Mouse (Mus musculus): ENCODE results near the gene Fam189a1.

Gene Fam189a1

GRCm38 (mm10) chr7:65046690-65047089 is 109.7 kb downstream of the Fam189a1 start:
- no peak for DNase-seq (ENCODE audit: low read depth, low spot score)

DNA sequence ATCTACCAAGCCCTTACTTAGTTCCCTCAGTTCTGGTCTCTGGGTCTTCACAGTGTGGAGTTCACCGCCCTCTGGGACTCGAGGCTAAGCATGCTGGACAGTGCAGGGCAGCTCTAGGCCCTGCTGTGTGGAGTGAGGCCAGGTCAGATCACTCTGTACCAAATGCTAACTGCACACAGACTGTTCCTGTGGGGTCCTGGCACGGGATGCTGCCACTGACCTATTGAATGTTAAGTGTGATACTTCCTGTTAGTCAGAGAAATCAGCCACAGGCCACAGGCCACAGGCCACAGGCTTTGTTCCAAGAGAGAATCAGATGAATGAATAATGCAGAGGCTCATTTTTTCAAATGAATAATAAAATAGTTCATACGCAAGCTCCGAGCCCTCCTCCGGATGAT is 112.1 kb downstream of the Fam189a1 start:
- no peak for DNase-seq (ENCODE audit: low read depth, low spot score)

GRCm38 (mm10) chr7:65041106-65041505 is 115.3 kb downstream of the Fam189a1 start:
- no peak for DNase-seq (ENCODE audit: low read depth, low spot score)

DNA sequence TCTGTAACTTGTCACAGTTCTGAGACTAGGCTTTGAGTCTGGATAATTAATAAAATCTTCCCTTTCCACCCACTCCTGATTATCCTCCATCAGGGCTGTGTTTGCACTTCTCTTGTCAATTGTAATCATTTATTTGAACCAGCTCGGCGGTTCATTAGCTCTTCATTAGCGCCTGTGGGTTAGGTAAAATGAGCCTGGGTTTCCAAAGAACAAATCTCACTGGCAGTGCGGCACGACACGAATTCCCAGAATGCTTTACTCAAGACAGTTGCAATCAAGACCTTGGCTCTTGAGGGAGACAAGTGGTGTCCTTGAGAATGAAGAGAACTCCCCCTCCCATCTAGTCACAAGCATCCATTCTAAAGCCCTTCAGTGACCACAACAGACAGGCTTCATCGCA is 124.6 kb downstream of the Fam189a1 start:
- no peak for DNase-seq (ENCODE audit: low read depth, low spot score)

GRCm38 (mm10) chr7:65031195-65031594 is 125.2 kb downstream of the Fam189a1 start:
- no peak for DNase-seq (ENCODE audit: low read depth, low spot score)

DNA sequence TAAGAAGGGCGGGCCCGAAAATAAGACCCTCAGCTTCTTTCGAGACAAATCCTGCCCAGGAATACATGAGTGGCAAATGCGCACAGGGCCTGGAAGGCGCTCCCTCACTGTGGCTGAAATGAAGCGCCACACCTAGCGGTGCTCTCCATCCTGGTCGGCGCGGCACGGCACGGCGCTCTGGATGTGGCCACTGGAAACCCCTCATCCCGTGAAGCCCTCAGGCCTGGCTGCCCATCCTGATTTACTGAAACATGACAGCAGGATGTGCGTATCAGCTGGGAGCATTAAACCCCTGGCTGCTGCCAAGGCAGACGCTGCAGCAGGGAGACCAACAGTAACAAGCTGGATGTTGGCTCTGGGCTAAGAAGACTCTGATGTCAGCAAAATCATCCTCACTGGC is 126.4 kb downstream of the Fam189a1 start:
- no peak for DNase-seq (ENCODE audit: low read depth, low spot score)

- no peak for DNase-seq (ENCODE audit: low read depth, low spot score)
These were observed 135.1 kb downstream of the Fam189a1 start for GRCm38 (mm10) chr7:65021298-65021697.

DNA sequence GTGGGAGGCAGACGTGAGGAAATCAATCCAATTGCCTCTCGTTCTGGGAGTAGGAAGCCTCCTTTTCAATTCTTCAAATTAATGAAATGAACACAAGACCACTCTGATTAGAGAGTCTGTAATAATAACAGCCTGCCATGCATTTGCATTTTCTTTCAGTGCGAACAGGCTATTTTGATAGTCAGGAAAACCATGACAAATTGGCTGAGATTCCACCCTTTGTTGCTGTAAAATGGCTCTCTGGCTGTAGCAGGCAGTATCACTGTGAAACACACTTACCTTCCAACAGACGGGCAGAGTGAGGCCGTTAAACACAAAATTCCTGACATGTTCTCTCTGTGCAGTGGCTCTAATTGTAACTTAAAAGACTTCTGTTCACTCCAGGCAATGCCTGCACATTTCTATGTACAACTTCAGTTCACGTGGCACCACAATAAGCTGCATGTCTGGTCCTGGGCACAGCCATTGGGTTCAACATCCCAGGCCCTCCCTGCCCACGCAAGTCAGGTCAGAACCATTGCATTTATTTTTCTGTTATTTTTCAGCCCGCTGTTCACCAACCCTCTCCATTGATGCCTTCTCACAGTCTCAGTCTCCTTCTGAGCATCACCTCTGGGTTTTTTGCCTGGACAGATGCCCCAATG is 138.2 kb downstream of the Fam189a1 start:
- DNase-seq (ENCODE audit: low read depth, low spot score) = peak; percentile 33

GRCm38 (mm10) chr7:65017348-65017747 is 139.0 kb downstream of the Fam189a1 start:
- no peak for DNase-seq (ENCODE audit: low read depth, low spot score)

DNA sequence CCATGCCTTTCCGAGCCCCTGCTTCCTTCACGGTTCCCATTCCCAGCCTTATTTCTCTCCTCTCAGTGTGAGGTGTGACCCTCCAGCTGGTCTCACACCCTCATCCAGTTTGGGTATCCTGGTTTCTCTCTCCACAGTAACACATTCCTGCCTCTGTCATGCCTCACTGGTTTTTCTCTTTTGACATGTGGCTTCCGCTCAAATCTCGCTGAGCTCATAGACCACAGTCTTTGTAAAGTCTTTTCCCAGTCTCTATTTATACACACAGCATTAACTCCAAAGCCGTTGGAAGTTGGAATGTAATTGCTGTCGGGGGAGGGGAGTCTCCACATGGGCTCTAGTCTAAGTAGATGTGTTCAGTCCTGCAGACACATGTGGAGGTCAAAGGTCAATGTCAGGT is 145.2 kb downstream of the Fam189a1 start:
- DNase-seq (ENCODE audit: low read depth, low spot score) = peak; percentile 71

DNA sequence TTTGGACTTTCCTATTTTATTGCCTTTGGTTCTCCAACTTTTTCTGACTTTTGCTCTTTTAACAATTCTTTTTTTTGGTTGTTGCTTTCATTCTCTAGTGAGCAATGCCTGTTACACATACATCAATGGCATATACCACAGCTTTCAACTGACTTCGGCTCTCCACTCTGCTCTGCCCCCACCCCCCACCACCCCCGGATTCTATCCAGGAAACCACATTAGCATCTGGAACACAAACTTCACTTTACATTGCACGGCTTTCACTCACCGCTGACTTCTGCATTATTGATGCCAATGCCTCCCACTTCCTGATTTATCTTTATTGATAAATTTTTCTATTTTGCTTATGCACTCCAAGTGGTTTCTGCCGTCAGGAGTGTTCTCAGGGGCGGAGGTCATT is 146.1 kb downstream of the Fam189a1 start:
- no peak for DNase-seq (ENCODE audit: low read depth, low spot score)

DNA sequence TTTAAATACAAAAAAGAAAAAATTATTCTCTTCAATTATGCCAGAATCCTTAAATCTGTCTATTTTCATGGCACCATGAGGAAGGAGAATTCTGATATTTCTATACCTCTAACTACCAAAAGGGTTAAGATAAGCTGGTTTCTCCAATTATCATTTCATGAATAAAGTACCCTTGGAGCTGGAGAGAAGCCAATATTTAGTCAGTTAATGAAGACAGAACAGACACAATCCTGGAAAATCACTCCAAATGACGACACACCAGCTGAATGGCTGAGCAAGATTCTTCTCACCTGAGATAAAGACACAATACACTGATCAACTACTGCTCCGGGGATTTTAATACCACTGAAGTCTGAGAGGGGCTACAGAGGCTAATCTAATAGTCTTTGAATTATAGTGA is 150.6 kb downstream of the Fam189a1 start:
- no peak for DNase-seq (ENCODE audit: low read depth, low spot score)

DNA sequence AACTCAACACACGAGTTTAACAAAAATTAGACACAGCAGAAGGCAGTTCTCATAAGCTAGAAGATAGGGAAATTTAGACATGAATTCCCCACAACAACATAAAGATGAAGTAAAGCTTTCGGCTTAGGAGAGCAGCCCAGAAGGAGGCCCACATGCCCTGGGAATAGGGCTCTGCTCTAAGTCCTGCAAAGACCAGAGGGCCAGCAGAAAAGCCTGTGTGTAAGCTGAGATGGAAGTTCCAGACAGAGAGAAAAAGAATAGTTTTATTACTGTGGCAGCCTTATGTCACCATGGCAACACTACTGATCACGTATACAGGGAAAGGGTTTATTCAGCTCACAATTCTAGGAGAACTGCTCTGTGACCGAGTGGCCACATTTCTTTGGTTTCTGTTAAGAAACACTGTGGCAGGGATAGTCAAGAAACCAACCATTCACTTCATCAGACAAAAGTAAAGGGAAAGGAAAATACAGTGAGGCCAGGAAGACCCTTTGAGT is 156.6 kb downstream of the Fam189a1 start:
- no peak for DNase-seq (ENCODE audit: low read depth, low spot score)

- no peak for DNase-seq (ENCODE audit: low read depth, low spot score)
These were observed 158.6 kb downstream of the Fam189a1 start for GRCm38 (mm10) chr7:64997743-64998142.

DNA sequence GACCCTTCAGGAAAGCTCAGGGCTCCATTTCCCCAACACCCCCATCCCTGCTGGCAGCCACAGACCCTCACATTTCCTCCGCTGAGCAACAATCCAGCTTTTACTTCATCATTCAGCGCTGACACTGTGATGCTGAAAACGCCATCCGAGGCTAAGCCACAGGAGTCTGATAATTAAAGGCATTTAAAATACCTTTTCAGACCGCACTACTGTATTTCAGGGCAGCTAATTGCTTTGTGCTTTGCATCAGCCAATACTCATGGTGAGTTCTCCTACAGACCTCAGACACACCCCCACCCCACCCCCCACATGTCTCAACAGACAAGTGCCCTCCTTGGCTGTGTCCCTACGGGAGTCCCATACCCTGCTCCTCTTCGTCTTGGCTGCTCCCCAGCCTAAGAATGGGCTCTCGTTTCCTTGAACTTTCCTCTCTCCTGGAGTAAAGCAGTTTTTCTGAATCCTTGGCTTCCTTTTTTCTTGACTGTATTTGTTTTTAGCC is 160.4 kb downstream of the Fam189a1 start:
- no peak for DNase-seq (ENCODE audit: low read depth, low spot score)

GRCm38 (mm10) chr7:64989406-64989805 is 167.0 kb downstream of the Fam189a1 start:
- no peak for DNase-seq (ENCODE audit: low read depth, low spot score)

DNA sequence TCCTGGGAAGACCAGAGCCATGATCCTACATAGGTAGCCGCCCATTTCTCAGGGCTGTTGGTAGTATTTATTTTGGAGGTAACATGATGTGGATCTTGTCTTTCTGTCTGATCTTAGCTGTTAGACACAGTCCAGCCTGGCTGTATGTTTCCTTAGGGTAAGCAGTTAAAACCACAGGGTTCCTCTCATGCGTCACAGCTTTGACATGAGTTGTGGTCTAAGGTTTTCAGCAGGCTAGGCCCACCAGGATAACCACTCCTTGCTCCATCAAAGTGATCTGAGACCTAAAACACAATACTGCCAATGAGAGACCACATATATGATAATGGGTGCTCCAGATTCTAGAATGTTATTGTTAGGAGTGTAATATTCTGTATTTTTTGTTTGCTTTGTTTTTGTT is 168.4 kb downstream of the Fam189a1 start:
- no peak for DNase-seq (ENCODE audit: low read depth, low spot score)

- no peak for DNase-seq (ENCODE audit: low read depth, low spot score)
These were observed 171.8 kb downstream of the Fam189a1 start for GRCm38 (mm10) chr7:64984468-64985120.

DNA sequence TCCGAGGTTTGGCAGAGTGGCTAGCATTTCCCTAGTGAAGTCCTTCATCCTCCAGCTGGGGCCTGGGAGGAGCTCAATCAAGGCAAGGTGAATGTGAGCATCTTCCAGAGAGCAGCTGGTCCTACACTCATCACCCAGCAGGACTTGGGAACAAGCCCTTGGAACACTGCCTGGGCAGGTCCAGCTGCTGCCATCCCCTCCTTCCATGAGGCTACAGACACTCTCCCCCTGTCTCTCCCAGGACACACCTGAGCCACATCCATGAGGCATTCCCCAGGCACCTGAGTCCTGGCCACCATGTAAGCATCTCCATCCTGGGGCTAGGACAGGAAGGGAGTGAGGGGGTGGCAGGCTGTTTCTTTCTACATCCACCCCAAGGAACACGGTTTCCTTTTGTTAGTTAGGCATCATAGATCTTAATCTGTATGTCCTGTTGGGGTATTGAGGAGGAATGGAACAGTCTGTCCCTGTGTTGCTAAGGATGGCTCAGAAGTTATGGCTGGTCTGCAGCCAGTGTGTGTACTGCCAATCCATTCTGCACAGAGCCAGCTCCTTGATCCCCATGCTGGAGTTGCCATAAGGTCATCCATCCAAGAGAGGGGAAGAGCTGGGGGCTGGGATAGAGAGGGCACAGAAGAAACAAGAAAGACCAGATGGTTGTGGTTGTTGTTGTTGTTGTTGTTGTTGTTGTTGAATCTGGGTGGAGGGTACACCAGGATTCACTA is 174.7 kb downstream of the Fam189a1 start:
- no peak for DNase-seq (ENCODE audit: low read depth, low spot score)

DNA sequence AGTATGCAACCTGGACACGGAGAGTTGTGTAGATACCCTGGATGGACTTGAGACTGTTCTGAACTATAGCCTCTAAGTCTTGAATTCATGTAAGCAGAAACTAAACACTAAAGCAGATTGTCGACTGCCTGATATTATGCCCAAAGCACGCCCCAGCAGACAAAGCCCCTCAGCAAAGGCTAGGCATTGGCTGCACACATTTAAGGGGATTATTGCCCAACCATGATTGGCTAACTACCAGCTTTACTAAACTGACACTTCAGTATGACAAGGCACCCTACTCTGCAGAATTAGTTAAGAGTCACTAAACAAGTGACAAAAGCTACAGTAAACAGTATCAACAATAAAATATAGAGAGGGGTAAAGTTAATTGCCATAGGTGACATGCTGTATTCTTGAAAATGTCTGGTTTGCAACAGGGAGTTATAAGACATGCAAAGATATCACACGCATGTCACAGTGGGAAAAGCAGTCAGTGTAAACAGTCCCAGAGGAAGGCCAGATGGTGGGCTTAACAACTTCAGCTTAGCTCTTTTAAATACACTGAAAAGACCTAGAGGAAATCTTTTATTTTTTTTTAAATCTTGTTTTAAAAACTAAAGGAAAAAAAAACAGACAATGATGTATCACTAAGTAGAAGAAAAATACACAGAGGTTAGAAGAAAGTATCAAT is 182.6 kb downstream of the Fam189a1 start:
- no peak for DNase-seq (ENCODE audit: low read depth, low spot score)

DNA sequence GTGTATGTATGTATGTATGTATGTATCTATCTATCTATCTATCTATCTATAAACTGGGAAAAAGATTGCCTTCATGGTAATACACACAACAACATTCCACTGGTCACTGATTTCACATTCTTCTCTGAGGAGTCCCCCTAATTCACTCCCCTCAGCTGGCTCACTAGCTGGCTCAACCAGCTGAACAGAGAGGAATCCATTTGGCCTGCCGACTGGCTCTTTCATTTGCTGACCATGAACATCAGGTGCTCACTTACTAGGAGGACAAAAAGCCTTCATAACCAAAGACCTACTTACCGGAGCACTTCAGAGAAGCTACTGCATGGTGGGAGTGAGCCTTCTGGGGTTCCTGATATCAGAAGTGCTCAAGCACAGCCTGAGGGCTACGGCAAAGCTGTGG is 194.2 kb downstream of the Fam189a1 start:
- no peak for DNase-seq (ENCODE audit: low read depth, low spot score)

- DNase-seq (ENCODE audit: low read depth, low spot score) = no peak
These were observed 197.3 kb downstream of the Fam189a1 start for GRCm38 (mm10) chr7:64959087-64959486.
